Mouse (Mus musculus) CH12.LX (cell line): ENCODE data around the gene Ndufa8. TPM values are rescaled to one million over a fixed set of nuclear protein-coding genes. Genes with fewer than 3 reads are reported as not detected.

Experiments used
- DNase-seq: peaks from one replicate; pipeline ENCODE4 v3.0.0-alpha.2; 2013; ENCODE audit errors: extremely low read depth
- H3K27ac ChIP-seq: 2 replicates; pipeline ENCODE4 v1.5.1; 2012; ENCODE audit warnings: low read depth, mild to moderate bottlenecking, control low read depth, moderate library complexity; ENCODE audit not compliant: insufficient read depth
- H3K27me3 ChIP-seq: replicated peaks from 2 replicates; pipeline ENCODE3; 2012; ENCODE audit warnings: inconsistent platforms
- H3K36me3 ChIP-seq, 2 experiments: replicated peaks in 1 of 2; 2 replicates each; pipeline versions ENCODE3 to v1.6.1; 2012; ENCODE audit warnings: inconsistent platforms in 1 of 2, low read length in 1 of 2, mild to moderate bottlenecking in 1 of 2, mixed read lengths in 1 of 2, moderate library complexity in 1 of 2; ENCODE audit not compliant: control insufficient read depth in 1 of 2, insufficient read depth in 1 of 2
- H3K4me1 ChIP-seq, 2 experiments: 2 replicates each; pipeline ENCODE4 v1.6.1; 2012; ENCODE audit warnings: inconsistent platforms in 1 of 2, moderate library complexity in 1 of 2; ENCODE audit not compliant: insufficient read depth in 2 of 2, control insufficient read depth in 1 of 2
- H3K4me2 ChIP-seq: 2 replicates; pipeline ENCODE4 v1.6.1; 2012; ENCODE audit warnings: low read depth, mild to moderate bottlenecking, control low read depth; ENCODE audit not compliant: poor library complexity, insufficient read depth, severe bottlenecking
- H3K4me3 ChIP-seq, 3 experiments: fragments of 150-350 bp in 1 of 3; sonication (generic) in 1 of 3; replicated peaks in 1 of 3; 2 replicates each; pipeline versions ENCODE3 to v1.5.1; 2011 to 2012; ENCODE audit warnings: low read depth in 2 of 3, low read length in 2 of 3, mild to moderate bottlenecking in 2 of 3, moderate library complexity in 2 of 3, control low read depth in 1 of 3, improper control_type of control experiment in 1 of 3, inconsistent platforms in 1 of 3, mixed read lengths in 1 of 3; ENCODE audit not compliant: poor library complexity in 1 of 3
- H3K79me2 ChIP-seq: replicated peaks from 2 replicates; pipeline ENCODE4 v1.6.1; 2012; ENCODE audit warnings: mild to moderate bottlenecking, moderate library complexity; ENCODE audit not compliant: control insufficient read depth, poor library complexity, insufficient read depth, severe bottlenecking; ENCODE audit errors: extremely low read depth
- H3K9ac ChIP-seq: 2 replicates; pipeline ENCODE4 v1.6.1; 2012; ENCODE audit warnings: low read depth, mild to moderate bottlenecking, control low read depth, moderate library complexity; ENCODE audit not compliant: insufficient read depth
- H3K9me3 ChIP-seq: replicated peaks from 2 replicates; pipeline ENCODE3; 2012; ENCODE audit warnings: low read length, inconsistent platforms, mixed read lengths
- CHD2 ChIP-seq: IDR thresholded peaks from 2 replicates; pipeline ENCODE4 v1.6.1; 2011; ENCODE audit warnings: low read length, improper control_type of control experiment
- ELF1 ChIP-seq: IDR thresholded peaks from 2 replicates; pipeline ENCODE4 v1.6.1; 2014; ENCODE audit warnings: low read depth, mild to moderate bottlenecking, inconsistent platforms, low read length, improper control_type of control experiment
- ETS1 ChIP-seq: conservative IDR thresholded peaks from 2 replicates; pipeline ENCODE4 v1.6.1; 2012; ENCODE audit warnings: low read depth, mild to moderate bottlenecking, inconsistent platforms, low read length, improper control_type of control experiment, moderate library complexity
- GABPA ChIP-seq: IDR thresholded peaks from 2 replicates; pipeline ENCODE4 v1.6.1; 2012; ENCODE audit warnings: low read depth, low read length, improper control_type of control experiment, inconsistent platforms; ENCODE audit not compliant: insufficient replicate concordance
- HCFC1 ChIP-seq: IDR thresholded peaks from 2 replicates; pipeline ENCODE4 v1.6.1; 2012; ENCODE audit warnings: low read depth, mild to moderate bottlenecking, inconsistent platforms, low read length, improper control_type of control experiment
- IRF4 ChIP-seq: IDR thresholded peaks from 2 replicates; pipeline ENCODE4 v1.6.1; 2014; ENCODE audit warnings: low read depth, mild to moderate bottlenecking, inconsistent platforms, low read length, improper control_type of control experiment
- JUND ChIP-seq: conservative IDR thresholded peaks from 2 replicates; pipeline ENCODE4 v1.6.1; 2011; ENCODE audit warnings: low read depth, low read length, improper control_type of control experiment
- MAFK ChIP-seq: IDR thresholded peaks from 2 replicates; pipeline ENCODE4 v1.6.1; 2011; ENCODE audit warnings: low read length, improper control_type of control experiment; ENCODE audit not compliant: insufficient replicate concordance
- MAZ ChIP-seq: IDR thresholded peaks from 2 replicates; pipeline ENCODE4 v1.6.1; 2012; ENCODE audit warnings: low read depth, mild to moderate bottlenecking, inconsistent platforms, low read length, improper control_type of control experiment, moderate library complexity
- MEF2A ChIP-seq: IDR thresholded peaks from 2 replicates; pipeline ENCODE4 v1.6.1; 2014; ENCODE audit warnings: low read depth, mild to moderate bottlenecking, inconsistent platforms, low read length, improper control_type of control experiment, borderline replicate concordance
- MXI1 ChIP-seq: IDR thresholded peaks from 2 replicates; pipeline ENCODE4 v1.6.1; 2011; ENCODE audit warnings: mild to moderate bottlenecking, low read depth, low read length, improper control_type of control experiment
- NRF1 ChIP-seq: IDR thresholded peaks from 2 replicates; pipeline ENCODE4 v1.6.1; 2014; ENCODE audit warnings: low read depth, mild to moderate bottlenecking, inconsistent platforms, low read length, improper control_type of control experiment, moderate library complexity
- POLR2A ChIP-seq: IDR thresholded peaks from 2 replicates; pipeline ENCODE4 v1.6.1; 2011; ENCODE audit warnings: low read depth, mild to moderate bottlenecking, improper control_type of control experiment, low read length
- POLR2AphosphoS2 ChIP-seq: IDR thresholded peaks from 2 replicates; pipeline ENCODE4 v1.6.1; 2011; ENCODE audit warnings: low read depth, low read length, improper control_type of control experiment
- RAD21 ChIP-seq: IDR thresholded peaks from 2 replicates; pipeline ENCODE4 v1.6.1; 2011; ENCODE audit warnings: low read depth, mild to moderate bottlenecking, low read length, improper control_type of control experiment, moderate library complexity
- TCF12 ChIP-seq: IDR thresholded peaks from 2 replicates; pipeline ENCODE4 v1.6.1; 2014; ENCODE audit warnings: low read depth, mild to moderate bottlenecking, inconsistent platforms, low read length, improper control_type of control experiment
- UBTF ChIP-seq: IDR thresholded peaks from 2 replicates; pipeline ENCODE4 v1.6.1; 2012; ENCODE audit warnings: low read depth, mild to moderate bottlenecking, inconsistent platforms, low read length, improper control_type of control experiment, moderate library complexity
- ZC3H11A ChIP-seq: IDR thresholded peaks from 2 replicates; pipeline ENCODE4 v1.6.1; 2012; ENCODE audit warnings: low read depth, mild to moderate bottlenecking, inconsistent platforms, low read length, improper control_type of control experiment
- ZKSCAN1 ChIP-seq: IDR thresholded peaks from 2 replicates; pipeline ENCODE4 v1.6.1; 2012; ENCODE audit warnings: low read depth, inconsistent platforms, low read length, improper control_type of control experiment, borderline replicate concordance
- ZMIZ1 ChIP-seq: IDR thresholded peaks from 2 replicates; pipeline ENCODE4 v1.6.1; 2012; ENCODE audit warnings: low read depth, mild to moderate bottlenecking, inconsistent platforms, low read length, improper control_type of control experiment
- ZNF384 ChIP-seq: IDR thresholded peaks from 2 replicates; pipeline ENCODE4 v1.6.1; 2012; ENCODE audit warnings: low read depth, low read length, improper control_type of control experiment, inconsistent platforms
- dilution Hi-C: fragments of 300-500 bp; cut with MboI; formaldehyde crosslinking; loops from 2 replicates; pipeline ENCODE4 v1.14.3; 2020; ENCODE audit warnings: low sequenced_read_pairs; ENCODE audit not compliant: extremely low pct_unique_long_range_greater_than_20kb, extremely low pct_ligation_motif_present
- in situ Hi-C: fragments of 300-500 bp; cut with MboI; formaldehyde crosslinking; loops from 3 replicates; pipeline ENCODE4 v1.14.3; 2019; ENCODE audit warnings: low sequenced_read_pairs, low pct_ligation_motif_present, low pct_unique_long_range_greater_than_20kb, mixed read lengths
- polyA plus RNA-seq: library from polyadenylated mRNA; unstranded; fragments of >175 nt; gene quantifications from 2 replicates; pipeline ENCODE4 v1.2.1, GENCODE M21; 2012; ENCODE audit warnings: low read depth; ENCODE audit not compliant: insufficient read length
- total RNA-seq, 2 experiments: library from RNA; depleted of rRNA; stranded (reverse); fragments of 300-350 nt in 1 of 2; fragments of >200 nt in 1 of 2; gene quantifications; 2 replicates each; pipeline ENCODE4 v1.2.3; 2012 to 2014

Ndufa8 gene
- total and polyA plus RNA-seq, 3 experiments = 111 to 179 (median 119) TPM

- TF ChIP-seq UBTF (no peak), MEF2A (no peak), ELF1 (no peak), ZNF384 (no peak), JUND (no peak), POLR2A (no peak), HCFC1 (no peak), GABPA (no peak), MAFK (no peak), IRF4 (no peak), TCF12 (no peak), NRF1 (no peak), POLR2AphosphoS2 (no peak), RAD21 (no peak), MXI1 (no peak), ZC3H11A (no peak), MAZ (no peak), ETS1 (no peak), ZMIZ1 (no peak)
- H3K4me2 ChIP-seq = no peak overlapping the region
- no peak overlapping the region for H3K27ac ChIP-seq
- H3K9me3 ChIP-seq = no peaks in the 10 kb centered on the region
- H3K4me3 ChIP-seq = no peak overlapping the region
- H3K36me3 ChIP-seq = no peaks in the 10 kb centered on the region
- in situ Hi-C loops (no loop called here), dilution Hi-C loops (no loop called here)
- no peak overlapping the region for H3K9ac ChIP-seq
- H3K4me1 ChIP-seq = no peaks in the 10 kb centered on the region; a peak in 1 of 4 replicates
- no peak for DNase-seq
- no peaks in the 10 kb centered on the region for H3K79me2 ChIP-seq
- peaks cover 5% of the 10 kb centered on the region for H3K27me3 ChIP-seq
These were observed 22.6 kb upstream of the Ndufa8 start for GRCm38 (mm10) chr2:36071660-36072305.

- H3K9ac ChIP-seq = no peak overlapping the region
- H3K4me3 ChIP-seq = no peak overlapping the region
- no peaks in the 10 kb centered on the region for H3K36me3 ChIP-seq
- no peak overlapping the region for H3K4me2 ChIP-seq
- H3K9me3 ChIP-seq = no peaks in the 10 kb centered on the region
- TF ChIP-seq ZKSCAN1 = no peak
- TF ChIP-seq CHD2 = no peak
- no peak overlapping the region for H3K27ac ChIP-seq
- no peak for DNase-seq
- H3K27me3 ChIP-seq = peaks cover 4% of the 10 kb centered on the region
- dilution Hi-C loops (no loop called here), in situ Hi-C loops (no loop called here)
- H3K79me2 ChIP-seq = no peaks in the 10 kb centered on the region
- no peaks in the 10 kb centered on the region for H3K4me1 ChIP-seq
These were observed 17.9 kb upstream of the Ndufa8 start for GRCm38 (mm10) chr2:36067132-36067531.
